Mouse (Mus musculus): ENCODE results near the gene Gabpb1. TPM values are rescaled to one million over a fixed set of nuclear protein-coding genes. Genes with fewer than 3 reads are reported as not detected.

Gabpb1 gene
- polyA plus RNA-seq (2017; shearing (Covaris generic)): 123 TPM

DNA sequence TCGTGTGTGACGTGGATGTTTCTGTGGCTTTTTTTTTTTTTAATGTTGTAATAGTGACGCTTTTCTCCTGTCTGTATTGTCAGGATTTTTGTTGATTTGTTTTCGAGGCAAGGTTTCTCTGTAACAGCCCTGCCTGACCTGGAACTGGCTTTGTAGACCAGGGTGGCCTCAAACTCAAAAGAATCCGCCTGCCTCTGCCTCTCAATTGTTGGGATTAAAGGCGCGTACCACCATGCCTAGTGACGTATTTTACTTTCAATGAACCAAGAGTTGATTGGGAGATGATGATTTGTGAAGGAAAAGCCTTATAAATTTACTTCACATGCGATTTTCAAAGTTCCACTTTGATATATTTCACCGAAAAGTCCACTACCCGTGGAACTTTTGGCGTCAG, at the start of gene Gabpb1:
TSS of gene Gabpb1 (minus strand) at position 216 of the 394 bp plus-strand sequence.

DNA sequence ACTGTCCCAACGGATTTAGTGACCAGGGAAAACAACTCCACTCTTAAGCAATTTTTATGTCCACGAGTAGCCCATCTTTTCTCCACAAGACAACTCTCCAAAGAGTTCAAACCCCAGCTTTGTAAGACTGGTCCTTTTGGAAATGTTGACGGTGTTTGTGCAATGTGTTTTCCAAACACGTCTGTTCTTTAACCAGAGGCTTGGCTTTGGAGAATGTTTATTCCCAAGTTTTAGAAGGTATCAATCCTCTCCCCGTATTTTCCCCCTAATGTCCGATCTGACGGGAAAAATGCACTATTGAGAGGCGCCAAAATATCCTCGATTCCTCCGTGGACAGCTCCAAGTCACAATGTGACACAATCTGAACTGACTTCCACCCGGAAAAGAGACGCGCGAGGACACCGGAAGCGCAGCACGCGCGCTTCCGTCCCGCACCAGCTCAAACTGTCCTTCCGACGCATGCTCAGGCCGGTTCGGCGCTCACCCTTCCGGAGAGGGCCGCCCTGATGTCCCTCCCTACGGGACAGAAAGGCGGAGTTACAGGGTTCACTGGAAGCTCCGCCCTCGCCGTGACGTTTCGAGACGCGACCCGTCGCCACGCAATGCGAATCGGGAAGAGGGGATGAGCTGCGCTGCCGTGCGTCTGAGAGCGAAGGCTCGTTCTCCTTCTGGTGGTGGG, 30.8 kb upstream of the Gabpb1 start, which contains the start of gene Usp8:
TSS of gene Usp8 (plus strand) at position 570 of the 679 bp plus-strand sequence.

GRCm38 (mm10) chr2:126619249-126619704, 56.9 kb downstream of the Gabpb1 start, which contains the start of gene Hdc:
TSS of gene Hdc (minus strand) at chr2:126619299.

Other genes with a start within 250 kb of the Gabpb1 start
- 37.6 TPM for gene Atp8b4, start 175.7 kb downstream of the Gabpb1 start, polyA plus RNA-seq (2017; shearing (Covaris generic))
- gene Slc27a2, start 123.9 kb downstream of the Gabpb1 start, polyA plus RNA-seq (2017; shearing (Covaris generic)): not detected
- gene Hdc, start 57.0 kb downstream of the Gabpb1 start, polyA plus RNA-seq (2017; shearing (Covaris generic)): 2.6 TPM
- 44.6 TPM for gene Usp8, start 31.0 kb upstream of the Gabpb1 start, polyA plus RNA-seq (2017; shearing (Covaris generic))
- 1.7 TPM for gene Usp50, start 107.1 kb upstream of the Gabpb1 start, polyA plus RNA-seq (2017; shearing (Covaris generic))
- gene Trpm7, start 199.9 kb upstream of the Gabpb1 start, polyA plus RNA-seq (2017; shearing (Covaris generic)): 95.7 TPM

Data from naive thymus-derived CD4-positive, alpha-beta T cell, adult 5 months (primary cell).